Mouse (Mus musculus) cortical plate, adult 2 months (tissue): Measurements from ENCODE around the gene Cltb.

ENCODE experiments used
- CTCF ChIP-seq: fragments of 200-500 bp; IDR thresholded peaks from 2 replicates; pipeline ENCODE4 v1.5.1; 2011; ENCODE audit warnings: mild to moderate bottlenecking, control low read depth, low read length; ENCODE audit not compliant: insufficient read depth; ENCODE audit errors: extremely low read depth
- POLR2A ChIP-seq: fragments of 200-500 bp; IDR thresholded peaks from 2 replicates; pipeline ENCODE4 v1.6.1; 2011; ENCODE audit warnings: mild to moderate bottlenecking, low read length, control low read depth; ENCODE audit not compliant: insufficient read depth; ENCODE audit errors: extremely low read depth

- TF ChIP-seq CTCF (no peak), POLR2A (no peak)
These were observed 40.4 kb downstream of the Cltb start for GRCm38 (mm10) chr13:54570736-54571135.
